Mouse (Mus musculus): Measurements from ENCODE around the gene Adarb2. TPM values are rescaled to one million over a fixed set of nuclear protein-coding genes. Genes with fewer than 3 reads are reported as not detected.

Gene Adarb2
- polyA plus RNA-seq, 1 experiment: 10.0 TPM

- no peak for TF ChIP-seq CTCF (IDR thresholded peaks at IDR 0.05; ENCODE audit: borderline replicate concordance, insufficient read depth, low read depth, low read length)
- TF ChIP-seq POLR2A (IDR thresholded peaks at IDR 0.05; ENCODE audit: borderline replicate concordance, insufficient read depth, low read length): no peak
- DNase-seq: no peak
- 89% methylated on average over 5 of the region's 5 CpGs for WGBS
- Histone ChIP-seq H3K27ac (ENCODE audit: insufficient read depth, low read length) (no peak overlapping the region), H3K4me1 (ENCODE audit: control insufficient read depth, insufficient read depth, low read length) (no peaks in the 10 kb centered on the region), H3K27me3 (ENCODE audit: control insufficient read depth, insufficient read depth, low read length) (no peaks in the 10 kb centered on the region), H3K4me3 (replicated peaks; ENCODE audit: insufficient read depth, low read depth, low read length) (no peak overlapping the region)
These were observed 45.5 kb downstream of the Adarb2 start for GRCm38 (mm10) chr13:8248016-8248667.

- WGBS: 46% methylated on average over 4 of the region's 4 CpGs
- no peak overlapping the region for H3K27ac ChIP-seq (ENCODE audit: insufficient read depth, low read length)
- peaks cover 4% of the 10 kb centered on the region for H3K4me1 ChIP-seq (ENCODE audit: control insufficient read depth, insufficient read depth, low read length)
- peak; percentile 76 to 85 for DNase-seq
- H3K4me3 ChIP-seq (replicated peaks; ENCODE audit: insufficient read depth, low read depth, low read length): no peak overlapping the region
- H3K27me3 ChIP-seq (ENCODE audit: control insufficient read depth, insufficient read depth, low read length): no peaks in the 10 kb centered on the region
- no peak for TF ChIP-seq POLR2A (IDR thresholded peaks at IDR 0.05; ENCODE audit: borderline replicate concordance, insufficient read depth, low read length)
- TF ChIP-seq CTCF (IDR thresholded peaks at IDR 0.05; ENCODE audit: borderline replicate concordance, insufficient read depth, low read depth, low read length): no peak
These were observed 69.7 kb downstream of the Adarb2 start for GRCm38 (mm10) chr13:8272158-8272945.

GRCm38 (mm10) chr13:8283116-8283515 lies 80.5 kb downstream of the Adarb2 start:
- Histone ChIP-seq H3K4me3 (replicated peaks; ENCODE audit: insufficient read depth, low read depth, low read length) (no peak overlapping the region), H3K4me1 (ENCODE audit: control insufficient read depth, insufficient read depth, low read length) (no peaks in the 10 kb centered on the region), H3K27me3 (ENCODE audit: control insufficient read depth, insufficient read depth, low read length) (no peaks in the 10 kb centered on the region), H3K27ac (ENCODE audit: insufficient read depth, low read length) (no peak overlapping the region)
- TF ChIP-seq CTCF (IDR thresholded peaks at IDR 0.05; ENCODE audit: borderline replicate concordance, insufficient read depth, low read depth, low read length): no peak
- no peak for TF ChIP-seq POLR2A (IDR thresholded peaks at IDR 0.05; ENCODE audit: borderline replicate concordance, insufficient read depth, low read length)
- WGBS: 67% methylated on average over 2 of the region's 2 CpGs
- DNase-seq: no peak

- H3K4me1 ChIP-seq (ENCODE audit: control insufficient read depth, insufficient read depth, low read length): no peaks in the 10 kb centered on the region
- no peak overlapping the region for H3K27ac ChIP-seq (ENCODE audit: insufficient read depth, low read length)
- no peak overlapping the region for H3K4me3 ChIP-seq (replicated peaks; ENCODE audit: insufficient read depth, low read depth, low read length)
- no peaks in the 10 kb centered on the region for H3K27me3 ChIP-seq (ENCODE audit: control insufficient read depth, insufficient read depth, low read length)
- TF ChIP-seq CTCF (IDR thresholded peaks at IDR 0.05; ENCODE audit: borderline replicate concordance, insufficient read depth, low read depth, low read length) (no peak), POLR2A (IDR thresholded peaks at IDR 0.05; ENCODE audit: borderline replicate concordance, insufficient read depth, low read length) (no peak)
- WGBS: 72% methylated on average over 5 of the region's 5 CpGs
- no peak for DNase-seq
These were observed 113.9 kb downstream of the Adarb2 start for GRCm38 (mm10) chr13:8316347-8317141.

- no peak overlapping the region for H3K27ac ChIP-seq (ENCODE audit: insufficient read depth, low read length)
- 58% methylated on average over 7 of the region's 7 CpGs for WGBS
- TF ChIP-seq POLR2A (IDR thresholded peaks at IDR 0.05; ENCODE audit: borderline replicate concordance, insufficient read depth, low read length): no peak
- TF ChIP-seq CTCF (IDR thresholded peaks at IDR 0.05; ENCODE audit: borderline replicate concordance, insufficient read depth, low read depth, low read length): no peak
These were observed 131.2 kb downstream of the Adarb2 start for GRCm38 (mm10) chr13:8333589-8334455.

GRCm38 (mm10) chr13:8334580-8334979 lies 131.9 kb downstream of the Adarb2 start:
- no peak overlapping the region for H3K27ac ChIP-seq (ENCODE audit: insufficient read depth, low read length)

More at GRCm38 (mm10) chr13:8333589-8334455, 131.2 kb downstream of the Adarb2 start:
- DNase-seq: no peak
- Histone ChIP-seq H3K27me3 (ENCODE audit: control insufficient read depth, insufficient read depth, low read length) (no peaks in the 10 kb centered on the region), H3K4me1 (ENCODE audit: control insufficient read depth, insufficient read depth, low read length) (no peaks in the 10 kb centered on the region), H3K4me3 (replicated peaks; ENCODE audit: insufficient read depth, low read depth, low read length) (no peak overlapping the region)

More at GRCm38 (mm10) chr13:8334580-8334979, 131.9 kb downstream of the Adarb2 start:
- DNase-seq: no peak
- no peaks in the 10 kb centered on the region for H3K27me3 ChIP-seq (ENCODE audit: control insufficient read depth, insufficient read depth, low read length)
- TF ChIP-seq POLR2A (IDR thresholded peaks at IDR 0.05; ENCODE audit: borderline replicate concordance, insufficient read depth, low read length) (no peak), CTCF (IDR thresholded peaks at IDR 0.05; ENCODE audit: borderline replicate concordance, insufficient read depth, low read depth, low read length) (no peak)
- H3K4me1 ChIP-seq (ENCODE audit: control insufficient read depth, insufficient read depth, low read length): no peaks in the 10 kb centered on the region
- H3K4me3 ChIP-seq (replicated peaks; ENCODE audit: insufficient read depth, low read depth, low read length): no peak overlapping the region
- WGBS: 79% methylated on average over 4 of the region's 4 CpGs
